Mouse (Mus musculus) layer of hippocampus, adult 18-20 months (tissue): ENCODE data around the gene Rpl13a. TPM values are rescaled to one million over a fixed set of nuclear protein-coding genes. Genes with fewer than 3 reads are reported as not detected.
A peak's percentile ranks its signal among the peaks of the same experiment; 100 is the strongest.
"Not testable (repeated sequence)": the region's sequence is repeated elsewhere in the genome, so short reads cannot be mapped to it uniquely, and the experiment has no call there.

Experiments
- DNase-seq, 2 experiments: peaks; one replicate each; pipeline ENCODE4 v3.0.0; 2022; ENCODE audit warnings: low spot score in 2 of 2
- long read RNA-seq: library from polyadenylated mRNA; stranded (forward); transcript quantifications from one replicate; pipeline ENCODE4 v2.0.0, GENCODE M21; 2021
- total RNA-seq, 2 experiments: library from RNA; stranded (reverse); gene quantifications; 2 replicates each; pipeline ENCODE4 v1.2.3; 2021

Gene Rpl13a
- total RNA-seq = 100 to 1,000 TPM; 866 to 870 TPM
- long read RNA-seq, transcript Rpl13a-203 (8 exons, 734 nt) = minor isoform, 22 of 156 reads
- long read RNA-seq, transcript Rpl13a-201 (8 exons, 1,047 nt) = major isoform, 121 of 156 reads
- long read RNA-seq, partial matches to known transcripts = 0 of 156 reads
- long read RNA-seq, other reads (novel, unspliced or antisense) = 7 of 156 reads

GRCm38 (mm10) chr7:45128624-45129246 is at the start of gene Rpl13a:
TSS of gene Rpl13a (minus strand) at chr7:45128761.
- DNase-seq = peak; percentile 99 to 100

- DNase-seq = no peak
Observed at GRCm38 (mm10) chr7:45176356-45176755, 47.8 kb upstream of the Rpl13a start.

GRCm38 (mm10) chr7:45175929-45176328 is 47.4 kb upstream of the Rpl13a start:
- no peak for DNase-seq

- no peak for DNase-seq
Observed at GRCm38 (mm10) chr7:45175398-45175797, 46.8 kb upstream of the Rpl13a start.

- no peak for DNase-seq
Observed at GRCm38 (mm10) chr7:45174567-45175280, 46.2 kb upstream of the Rpl13a start.

- not testable (repeated sequence) for DNase-seq
Observed at GRCm38 (mm10) chr7:45173772-45174171, 45.2 kb upstream of the Rpl13a start.

GRCm38 (mm10) chr7:45172974-45173373 is 44.4 kb upstream of the Rpl13a start:
- peak in 1 of 2 experiments; percentile 53 for DNase-seq

GRCm38 (mm10) chr7:45169495-45169894 is 40.9 kb upstream of the Rpl13a start:
- peak in 1 of 2 experiments; percentile 78 for DNase-seq

- peak in 1 of 2 experiments; percentile 22 for DNase-seq
Observed at GRCm38 (mm10) chr7:45168656-45169055, 40.1 kb upstream of the Rpl13a start.

GRCm38 (mm10) chr7:45167761-45168445 is 39.3 kb upstream of the Rpl13a start:
- peak; percentile 77 to 84 for DNase-seq

- peak in 1 of 2 experiments; percentile 82 for DNase-seq
Observed at GRCm38 (mm10) chr7:45166950-45167401, 38.4 kb upstream of the Rpl13a start.

- no peak for DNase-seq
Observed at GRCm38 (mm10) chr7:45165701-45166100, 37.1 kb upstream of the Rpl13a start.

- DNase-seq = peak in 1 of 2 experiments; percentile 30
Observed at GRCm38 (mm10) chr7:45164833-45165232, 36.3 kb upstream of the Rpl13a start.

GRCm38 (mm10) chr7:45163735-45164490 is 35.4 kb upstream of the Rpl13a start, which contains the start of gene Slc17a7:
TSS of gene Slc17a7 (plus strand) at chr7:45163949.
- DNase-seq = peak in 1 of 2 experiments; percentile 74

GRCm38 (mm10) chr7:45162996-45163615 is 34.5 kb upstream of the Rpl13a start:
- DNase-seq = no peak

GRCm38 (mm10) chr7:45162551-45162950 is 34.0 kb upstream of the Rpl13a start:
- DNase-seq = peak in 1 of 2 experiments; percentile 72

- DNase-seq = peak; percentile 97
Observed at GRCm38 (mm10) chr7:45161612-45162473, 33.3 kb upstream of the Rpl13a start.

- no peak for DNase-seq
Observed at GRCm38 (mm10) chr7:45160866-45161265, 32.3 kb upstream of the Rpl13a start.

- no peak for DNase-seq
Observed at GRCm38 (mm10) chr7:45160316-45160800, 31.8 kb upstream of the Rpl13a start.
